In the genomic region with DNA sequence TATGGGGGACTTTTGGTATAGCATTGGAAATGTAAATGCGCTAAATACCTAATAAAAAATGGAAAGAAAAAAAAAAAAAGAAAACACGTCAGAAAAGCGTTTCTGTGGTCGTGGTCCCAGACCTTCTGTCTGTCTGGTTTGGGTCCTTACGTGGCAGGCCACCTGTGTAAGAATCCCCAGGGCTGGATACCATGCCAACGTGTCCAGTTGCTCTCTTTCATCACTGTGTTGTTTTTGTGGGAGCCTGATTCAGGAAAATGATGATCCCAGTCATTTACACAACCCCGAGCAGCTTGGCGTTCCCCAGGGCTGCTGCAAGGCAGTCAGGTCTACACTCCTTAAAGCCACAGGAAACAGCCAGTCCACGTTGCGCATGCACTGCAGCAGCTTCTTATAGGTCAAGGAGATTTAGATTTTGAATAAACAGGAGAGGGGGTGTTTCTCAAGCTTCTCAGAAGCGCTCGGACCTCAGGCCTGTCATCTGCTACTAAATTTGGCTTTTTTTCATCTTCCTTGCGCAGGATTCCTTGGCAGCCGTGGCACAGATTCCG, we compare ENCODE assay signal across 8 mouse cellular contexts.
A peak's percentile ranks its signal among the peaks of the same experiment; 100 is the strongest.
DNase-seq lines count a peak whose midpoint lies in the region; ATAC-seq and TF ChIP-seq lines count a peak whose summit lies in the region.

No protein-coding gene starts in this region.

- 0 out of 2 replicates have a peak, but pooled peaks have one; percentile 9 for ATAC-seq in heart, postnatal 0 days (ENCODE audit: insufficient read depth, low read depth)
- no peak for ATAC-seq in limb, embryonic 13.5 days (ENCODE audit: low FRiP score, low read depth)
- ATAC-seq in intestine, postnatal 0 days = no peak

- H3K9me3 ChIP-seq in heart, postnatal 0 days (replicated peaks; ENCODE audit: control insufficient read depth, low read length) = no peaks in the 10 kb centered on the region
- H3K9me3 ChIP-seq in limb, embryonic 13.5 days = no peaks in the 10 kb centered on the region
- H3K9me3 ChIP-seq in intestine, postnatal 0 days (ENCODE audit: control insufficient read depth) = no peaks in the 10 kb centered on the region

- no peak overlapping the region for H3K4me2 ChIP-seq in heart, postnatal 0 days (ENCODE audit: low read depth, low read length)
- H3K4me2 ChIP-seq in limb, embryonic 13.5 days (replicated peaks) = no peak overlapping the region
- H3K4me2 ChIP-seq in intestine, postnatal 0 days (replicated peaks; ENCODE audit: low read depth) = no peak overlapping the region

- H3K27ac ChIP-seq in heart, postnatal 0 days (ENCODE audit: low read depth) = no peak overlapping the region
- H3K27ac ChIP-seq in limb, embryonic 13.5 days = peak overlapping the region; percentile 48
- no peak overlapping the region for H3K27ac ChIP-seq in layer of hippocampus, adult 2 months
- no peak overlapping the region for H3K27ac ChIP-seq in intestine, postnatal 0 days (ENCODE audit: low read depth, low read length)

- no peak for DNase-seq in heart, postnatal 0 days (ENCODE audit: low spot score)
- no peak for DNase-seq in heart, adult 18-20 months
- peak; percentile 59 for DNase-seq in 3134 (ENCODE audit: extremely low read depth, insufficient read length, low spot score)
- peak; percentile 37 to 38 for DNase-seq in adrenal gland, postnatal 36 days
- no peak for DNase-seq in layer of hippocampus, adult 2 months (ENCODE audit: low spot score in 2 of 2)
- no peak for DNase-seq in Muller cell, postnatal 12 days (ENCODE audit: inconsistent ontology term)

- H3K4me1 ChIP-seq in heart, postnatal 0 days (ENCODE audit: control insufficient read depth, insufficient read depth) = peaks cover 14% of the 10 kb centered on the region
- peaks cover 36% of the 10 kb centered on the region for H3K4me1 ChIP-seq in limb, embryonic 13.5 days
- H3K4me1 ChIP-seq in intestine, postnatal 0 days (replicated peaks; ENCODE audit: control insufficient read depth, insufficient read depth, low read length) = no peaks in the 10 kb centered on the region

- no peaks in the 10 kb centered on the region for H3K27me3 ChIP-seq in heart, postnatal 0 days (ENCODE audit: control insufficient read depth, insufficient read depth, low read length)
- H3K27me3 ChIP-seq in limb, embryonic 13.5 days = no peaks in the 10 kb centered on the region
- H3K27me3 ChIP-seq in intestine, postnatal 0 days (replicated peaks; ENCODE audit: control insufficient read depth, insufficient read depth, low read length) = no peaks in the 10 kb centered on the region

- no peaks in the 10 kb centered on the region for H3K36me3 ChIP-seq in heart, postnatal 0 days (replicated peaks; ENCODE audit: control insufficient read depth, insufficient read depth, low read length)
- no peaks in the 10 kb centered on the region for H3K36me3 ChIP-seq in limb, embryonic 13.5 days
- no peaks in the 10 kb centered on the region for H3K36me3 ChIP-seq in intestine, postnatal 0 days (ENCODE audit: control insufficient read depth, insufficient read depth)

- WGBS in heart, postnatal 0 days = 51% methylated on average over 15 of the region's 15 CpGs
- 54% methylated on average over 15 of the region's 15 CpGs for WGBS in limb, embryonic 13.5 days
- 59% methylated on average over 15 of the region's 15 CpGs for WGBS in intestine, postnatal 0 days

- no peak overlapping the region for H3K9ac ChIP-seq in heart, postnatal 0 days (replicated peaks; ENCODE audit: low read depth, low read length)
- H3K9ac ChIP-seq in limb, embryonic 13.5 days = 0 out of 2 replicates have a peak overlapping the region, but pooled peaks have one; percentile 4
- H3K9ac ChIP-seq in intestine, postnatal 0 days (ENCODE audit: low read depth, low read length) = no peak overlapping the region

- H3K4me3 ChIP-seq in heart, postnatal 0 days (ENCODE audit: low read depth, low read length) = no peak overlapping the region
- H3K4me3 ChIP-seq in limb, embryonic 13.5 days = no peak overlapping the region
- H3K4me3 ChIP-seq in layer of hippocampus, adult 2 months = no peak overlapping the region
- H3K4me3 ChIP-seq in intestine, postnatal 0 days (ENCODE audit: low read depth, low read length) = no peak overlapping the region

- no peak for TF ChIP-seq EP300 in heart, postnatal 0 days (IDR thresholded peaks at IDR 0.05; ENCODE audit: low read depth)

- no peak for TF ChIP-seq CTCF in heart, postnatal 0 days (IDR thresholded peaks at IDR 0.05; ENCODE audit: low read depth)
- TF ChIP-seq CTCF in layer of hippocampus, adult 2 months (conservative IDR thresholded peaks at IDR 0.05) = no peak
- no peak for TF ChIP-seq CTCF in intestine, postnatal 0 days (IDR thresholded peaks at IDR 0.05; ENCODE audit: low read depth)

Comparison
In these comparisons a context has a peak if more than half of its experiments do, and no peak if none do; other contexts are left out.
1. DNase-seq: peak in 3134 (single experiment) and adrenal gland, postnatal 36 days (2 of 2); none in heart, postnatal 0 days (single experiment), heart, adult 18-20 months (0 of 2), layer of hippocampus, adult 2 months (0 of 2) and Muller cell, postnatal 12 days (single experiment).